20 mouse cellular contexts compared by ENCODE assay signal in genomic region chr3:139887265-139887664, GRCm38 (mm10).
DNase-seq lines count a peak whose midpoint lies in the region; ATAC-seq and TF ChIP-seq lines count a peak whose summit lies in the region.
"Had no signal": no experiment of that assay in that cellular context is flagged by ENCODE, and none has a peak within 500 bp of the region (broad histone marks: within the 10 kb centered on the region; RNA-seq: fewer than 3 reads in every experiment).

No protein-coding gene starts in this region.

- intact Hi-C loops in gastrocnemius, adult 2 months (cut with DNase I): no loop called here

- no peaks in the 10 kb centered on the region for H3K9me3 ChIP-seq in forebrain, embryonic 13.5 days (replicated peaks)
- H3K9me3 ChIP-seq in forebrain, embryonic 10.5 days: no peaks in the 10 kb centered on the region
- H3K9me3 ChIP-seq in midbrain, postnatal 0 days (ENCODE audit: low read length): no peaks in the 10 kb centered on the region
- no peaks in the 10 kb centered on the region for H3K9me3 ChIP-seq in midbrain, embryonic 10.5 days (replicated peaks)
- H3K9me3 ChIP-seq: embryonic facial prominence, embryonic 12.5 days; heart, embryonic 10.5 days; lung, embryonic 15.5 days; midbrain, embryonic 13.5 days had no signal

- no peak for TF ChIP-seq CTCF in midbrain, postnatal 0 days (IDR thresholded peaks at IDR 0.05)
- TF ChIP-seq CTCF in gastrocnemius, adult 2 months (IDR thresholded peaks at IDR 0.05): no peak

- no peak overlapping the region for H3K4me2 ChIP-seq in forebrain, embryonic 13.5 days
- no peak overlapping the region for H3K4me2 ChIP-seq in midbrain, postnatal 0 days (ENCODE audit: low read depth, low read length, poor library complexity, severe bottlenecking)
- H3K4me2 ChIP-seq: embryonic facial prominence, embryonic 12.5 days; lung, embryonic 15.5 days had no signal

- peaks cover 21% of the 10 kb centered on the region for H3K4me1 ChIP-seq in forebrain, embryonic 13.5 days
- H3K4me1 ChIP-seq in forebrain, embryonic 10.5 days: peaks cover 13% of the 10 kb centered on the region
- H3K4me1 ChIP-seq in midbrain, postnatal 0 days (ENCODE audit: insufficient read depth, low read length): peaks cover 7% of the 10 kb centered on the region; the same call in 1 of the 2 replicates
- peaks cover 12% of the 10 kb centered on the region for H3K4me1 ChIP-seq in midbrain, embryonic 10.5 days
- H3K4me1 ChIP-seq: embryonic facial prominence, embryonic 12.5 days; heart, embryonic 10.5 days had no signal

- DNase-seq in forebrain, embryonic 10.5 days (ENCODE audit: extremely low spot score, low spot score): no peak
- peak; percentile 86 for DNase-seq in midbrain, postnatal 0 days (ENCODE audit: low spot score)
- no peak for DNase-seq in midbrain, embryonic 10.5 days (ENCODE audit: low spot score)
- no peak for DNase-seq in gastrocnemius, adult 2 months
- DNase-seq in heart, postnatal 4 days: no peak
- DNase-seq: adrenal gland, adult 2 months; gastrocnemius, postnatal 36 days; heart, postnatal 10 days; kidney, adult 2 months; kidney, postnatal 10 days; lung, postnatal 4 days had no signal

- no peak overlapping the region for H3K9ac ChIP-seq in forebrain, embryonic 13.5 days
- no peak overlapping the region for H3K9ac ChIP-seq in midbrain, postnatal 0 days (replicated peaks; ENCODE audit: low read length, poor library complexity, severe bottlenecking)
- H3K9ac ChIP-seq: embryonic facial prominence, embryonic 12.5 days; liver, embryonic 14.5 days; lung, embryonic 15.5 days; midbrain, embryonic 13.5 days had no signal

- ATAC-seq in forebrain, embryonic 13.5 days: peak; percentile 17; the same call in 1 of the 2 replicates
- no peak for ATAC-seq in midbrain, postnatal 0 days (ENCODE audit: low FRiP score)
- peak; percentile 39 for ATAC-seq in granulocyte monocyte progenitor cell, adult 5-6 weeks (replicated peaks; ENCODE audit: poor library complexity, severe bottlenecking)
- ATAC-seq: inflammation-experienced regulatory T-cells, adult 6 months had no signal

- 62% methylated on average over 5 of the region's 5 CpGs for WGBS in forebrain, embryonic 13.5 days
- WGBS in forebrain, embryonic 10.5 days: 94% methylated on average over 5 of the region's 5 CpGs
- WGBS in midbrain, postnatal 0 days: 77% methylated on average over 5 of the region's 5 CpGs
- WGBS in midbrain, embryonic 10.5 days: 91% methylated on average over 5 of the region's 5 CpGs

- H3K27ac ChIP-seq in forebrain, embryonic 13.5 days: no peak overlapping the region; the same call in 1 of the 2 replicates
- no peak overlapping the region for H3K27ac ChIP-seq in forebrain, embryonic 10.5 days
- H3K27ac ChIP-seq in midbrain, postnatal 0 days (ENCODE audit: low read depth, low read length): no peak overlapping the region
- no peak overlapping the region for H3K27ac ChIP-seq in midbrain, embryonic 10.5 days (replicated peaks)
- H3K27ac ChIP-seq in gastrocnemius, adult 2 months: no peak overlapping the region
- H3K27ac ChIP-seq: embryonic facial prominence, embryonic 12.5 days; heart, embryonic 10.5 days; liver, embryonic 14.5 days; lung, embryonic 15.5 days; stomach, postnatal 0 days had no signal

- H3K36me3 ChIP-seq in forebrain, embryonic 13.5 days (ENCODE audit: poor library complexity, severe bottlenecking): no peaks in the 10 kb centered on the region
- no peaks in the 10 kb centered on the region for H3K36me3 ChIP-seq in forebrain, embryonic 10.5 days (replicated peaks)
- H3K36me3 ChIP-seq in midbrain, postnatal 0 days (ENCODE audit: insufficient read depth, low read length): no peaks in the 10 kb centered on the region
- no peaks in the 10 kb centered on the region for H3K36me3 ChIP-seq in midbrain, embryonic 10.5 days
- H3K36me3 ChIP-seq: embryonic facial prominence, embryonic 12.5 days; heart, embryonic 10.5 days; lung, embryonic 15.5 days; midbrain, embryonic 13.5 days had no signal

- no peak overlapping the region for H3K4me3 ChIP-seq in forebrain, embryonic 13.5 days
- H3K4me3 ChIP-seq in forebrain, embryonic 10.5 days: no peak overlapping the region
- H3K4me3 ChIP-seq in midbrain, postnatal 0 days (ENCODE audit: low read depth, low read length): no peak overlapping the region
- no peak overlapping the region for H3K4me3 ChIP-seq in midbrain, embryonic 10.5 days
- H3K4me3 ChIP-seq in gastrocnemius, adult 2 months: no peak overlapping the region
- H3K4me3 ChIP-seq: embryonic facial prominence, embryonic 12.5 days; heart, embryonic 10.5 days; lung, embryonic 15.5 days; midbrain, embryonic 13.5 days had no signal

- H3K27me3 ChIP-seq in forebrain, embryonic 13.5 days: no peaks in the 10 kb centered on the region
- no peaks in the 10 kb centered on the region for H3K27me3 ChIP-seq in forebrain, embryonic 10.5 days (ENCODE audit: poor library complexity, severe bottlenecking)
- H3K27me3 ChIP-seq in midbrain, postnatal 0 days (ENCODE audit: insufficient read depth, low read length): no peaks in the 10 kb centered on the region
- H3K27me3 ChIP-seq in midbrain, embryonic 10.5 days (ENCODE audit: low read depth, poor library complexity, severe bottlenecking): no peaks in the 10 kb centered on the region
- H3K27me3 ChIP-seq: embryonic facial prominence, embryonic 12.5 days; lung, embryonic 15.5 days had no signal
